Mouse (Mus musculus): ENCODE data around the gene Antxr2.

- TF ChIP-seq CTCF (IDR thresholded peaks at IDR 0.05 in 2 of 3, conservative IDR thresholded peaks at IDR 0.05 in 1 of 3; ENCODE audit: control insufficient read depth in 1 of 3, insufficient read depth in 1 of 3, low read depth in 2 of 3, low read length in 3 of 3, poor library complexity in 1 of 3, severe bottlenecking in 1 of 3) = no peak
- TF ChIP-seq MAX (IDR thresholded peaks at IDR 0.05; ENCODE audit: low read length) = no peak
- TF ChIP-seq POLR2A (IDR thresholded peaks at IDR 0.05; ENCODE audit: control insufficient read depth in 1 of 2, insufficient read depth in 1 of 2, low read depth in 1 of 2, low read length in 2 of 2, poor library complexity in 1 of 2) = no peak
- no peak for TF ChIP-seq MYC (IDR thresholded peaks at IDR 0.05; ENCODE audit: low read depth, low read length)
- TF ChIP-seq MAZ (IDR thresholded peaks at IDR 0.05; ENCODE audit: low read depth, low read length) = no peak
- TF ChIP-seq ZNF384 (IDR thresholded peaks at IDR 0.05; ENCODE audit: low read depth, low read length) = no peak
- TF ChIP-seq USF1 (IDR thresholded peaks at IDR 0.05; ENCODE audit: low read depth, low read length) = no peak
These were observed 47.5 kb downstream of the Antxr2 start for GRCm38 (mm10) chr5:97983375-97983774.
